Mouse (Mus musculus) CD4-positive, CD25-positive, alpha-beta regulatory T cell, adult 4 months (primary cell): Measurements from ENCODE around the gene Poc1a. TPM values are rescaled to one million over a fixed set of nuclear protein-coding genes. Genes with fewer than 3 reads are reported as not detected.

Source experiments
- ATAC-seq: one replicate; pipeline ENCODE4 v1.8.0; 2017
- polyA plus RNA-seq, 2 experiments: library from polyadenylated mRNA; unstranded; fragments of 100-300 nt; shearing (Covaris generic); gene quantifications; one replicate each; pipeline ENCODE4 v1.2.1; 2017

The Poc1a gene
- polyA plus RNA-seq, 2 experiments from 2014 or later = 2.3 to 8.0 TPM

GRCm38 (mm10) chr9:106368112-106368717 lies 87.4 kb downstream of the Poc1a start, which contains the start of gene Dusp7:
Dusp7 (plus strand) TSS chr9:106368632.
- ATAC-seq = peak; percentile 23

DNA sequence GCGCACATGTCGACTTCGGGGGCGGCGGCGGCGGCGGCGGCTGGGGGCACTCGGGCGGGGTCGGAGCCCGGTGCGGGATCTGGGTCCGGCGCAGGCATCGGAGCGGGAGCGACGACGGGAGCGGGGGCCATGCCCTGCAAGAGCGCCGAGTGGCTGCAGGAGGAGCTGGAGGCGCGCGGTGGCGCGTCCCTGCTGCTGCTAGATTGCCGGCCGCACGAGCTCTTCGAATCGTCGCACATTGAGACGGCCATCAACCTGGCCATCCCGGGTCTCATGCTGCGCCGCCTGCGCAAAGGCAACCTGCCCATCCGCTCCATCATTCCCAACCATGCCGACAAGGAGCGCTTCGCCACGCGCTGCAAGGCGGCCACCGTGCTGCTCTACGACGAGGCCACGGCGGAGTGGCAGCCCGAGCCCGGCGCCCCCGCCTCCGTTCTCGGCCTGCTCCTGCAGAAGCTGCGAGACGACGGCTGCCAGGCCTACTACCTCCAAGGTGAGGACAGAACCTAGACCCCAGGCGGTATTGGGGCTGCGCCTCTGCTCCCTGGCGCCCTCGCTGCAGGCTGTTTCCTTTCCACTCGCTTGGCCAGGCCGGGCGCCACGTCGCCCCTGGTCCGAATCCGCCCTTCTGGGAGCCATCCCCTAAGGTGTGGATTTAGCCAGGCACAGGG lies 88.1 kb downstream of the Poc1a start:
- ATAC-seq = no peak

GRCm38 (mm10) chr9:106369801-106370485 lies 89.1 kb downstream of the Poc1a start:
- ATAC-seq = no peak

DNA sequence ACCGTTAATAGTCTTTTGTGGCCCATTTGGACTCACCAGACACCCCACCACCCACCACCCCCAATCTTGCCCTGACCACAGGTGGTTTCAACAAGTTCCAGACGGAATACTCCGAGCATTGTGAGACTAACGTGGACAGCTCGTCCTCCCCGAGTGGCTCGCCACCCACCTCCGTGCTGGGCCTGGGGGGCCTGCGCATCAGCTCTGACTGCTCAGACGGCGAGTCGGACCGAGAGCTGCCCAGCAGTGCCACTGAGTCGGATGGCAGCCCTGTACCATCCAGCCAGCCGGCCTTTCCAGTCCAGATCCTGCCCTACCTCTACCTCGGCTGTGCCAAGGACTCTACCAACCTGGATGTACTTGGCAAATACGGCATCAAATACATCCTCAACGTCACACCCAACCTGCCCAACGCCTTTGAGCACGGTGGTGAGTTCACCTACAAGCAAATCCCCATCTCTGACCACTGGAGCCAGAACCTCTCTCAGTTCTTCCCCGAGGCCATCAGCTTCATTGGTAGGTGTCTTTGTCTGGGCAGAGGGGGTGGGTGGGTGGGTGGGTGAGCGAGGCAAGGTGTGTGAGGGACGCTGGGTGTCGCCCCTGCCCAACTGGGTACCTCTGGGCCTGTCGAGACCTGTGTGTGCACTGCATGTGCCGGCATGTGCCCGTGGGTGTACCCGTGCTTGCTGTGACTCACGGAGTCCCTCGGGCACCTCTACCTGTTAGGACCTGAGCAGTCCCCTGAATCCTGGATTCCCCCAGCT lies 89.9 kb downstream of the Poc1a start:
- ATAC-seq = no peak

- ATAC-seq = no peak
These were observed 90.5 kb downstream of the Poc1a start for GRCm38 (mm10) chr9:106371384-106371671.

GRCm38 (mm10) chr9:106371776-106372175 lies 90.9 kb downstream of the Poc1a start:
- peak; percentile 20 for ATAC-seq

DNA sequence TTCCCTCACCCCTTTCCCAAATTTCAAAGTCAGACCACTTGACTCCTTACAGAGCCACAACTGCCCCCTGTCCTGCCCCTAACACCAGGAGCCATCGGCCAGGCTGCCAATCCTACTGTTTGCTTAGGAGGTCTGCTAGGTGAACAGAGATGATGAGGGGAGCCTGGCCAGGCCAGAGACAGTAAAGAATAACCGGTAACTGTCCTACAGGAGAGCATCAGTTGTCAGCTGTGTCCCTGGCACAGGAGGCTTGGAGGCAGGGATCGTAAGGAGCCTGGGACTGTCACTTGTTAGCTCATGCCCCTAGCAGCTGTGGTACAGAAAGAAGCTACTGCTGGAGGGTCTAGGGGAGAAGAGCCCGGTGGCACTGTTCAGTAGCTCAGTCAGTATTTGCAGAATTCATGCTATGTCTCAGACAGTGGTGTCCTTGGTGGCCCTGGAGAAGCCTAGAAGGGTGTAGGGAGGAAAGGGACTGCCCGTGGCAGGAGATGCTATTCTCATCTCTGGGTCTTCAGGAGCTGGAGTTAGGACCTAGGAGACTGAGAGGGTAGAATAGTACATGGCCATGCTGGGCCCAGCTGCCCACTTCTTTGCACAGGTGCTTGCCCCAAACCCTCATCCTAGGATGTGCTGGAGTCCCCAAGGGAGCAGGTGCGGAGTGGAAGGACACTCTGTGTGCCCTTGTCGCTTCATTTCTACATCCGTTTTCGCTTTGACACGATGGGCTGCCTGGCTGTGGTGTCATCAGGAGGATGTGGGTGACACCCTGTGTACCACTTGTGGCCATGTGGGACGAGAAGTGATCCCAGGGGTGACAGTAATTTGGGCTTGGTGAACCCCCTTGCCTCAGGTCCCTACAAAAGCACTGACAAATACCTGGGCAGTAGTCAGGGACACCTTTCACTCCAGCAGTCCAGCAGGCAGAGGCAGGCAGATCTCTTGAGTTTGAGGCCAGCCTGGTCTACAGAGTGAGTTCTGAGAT lies 91.9 kb downstream of the Poc1a start:
- peak; percentile 78 for ATAC-seq

GRCm38 (mm10) chr9:106373973-106374372 lies 93.1 kb downstream of the Poc1a start:
- no peak for ATAC-seq

- no peak for ATAC-seq
These were observed 96.4 kb downstream of the Poc1a start for GRCm38 (mm10) chr9:106377247-106377646.

DNA sequence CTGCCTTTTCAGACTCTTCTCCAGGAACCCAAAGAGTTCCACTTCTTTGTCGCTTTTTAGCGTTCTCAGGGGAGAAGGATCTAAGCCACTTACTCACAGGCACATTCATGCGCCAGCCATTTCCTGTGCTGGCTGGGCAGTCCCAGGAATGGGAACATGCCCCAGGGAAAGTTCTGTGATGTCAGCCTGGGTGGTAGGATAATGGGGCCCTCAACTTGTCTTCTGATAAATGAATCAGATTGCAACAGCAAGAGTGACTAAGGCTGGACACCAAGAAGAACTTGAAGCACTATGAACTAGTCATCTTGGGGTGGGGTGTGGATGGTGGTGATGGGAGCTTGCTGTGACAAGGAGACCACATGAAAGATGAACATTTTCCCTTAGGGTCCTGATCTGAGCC lies 97.2 kb downstream of the Poc1a start:
- no peak for ATAC-seq

DNA sequence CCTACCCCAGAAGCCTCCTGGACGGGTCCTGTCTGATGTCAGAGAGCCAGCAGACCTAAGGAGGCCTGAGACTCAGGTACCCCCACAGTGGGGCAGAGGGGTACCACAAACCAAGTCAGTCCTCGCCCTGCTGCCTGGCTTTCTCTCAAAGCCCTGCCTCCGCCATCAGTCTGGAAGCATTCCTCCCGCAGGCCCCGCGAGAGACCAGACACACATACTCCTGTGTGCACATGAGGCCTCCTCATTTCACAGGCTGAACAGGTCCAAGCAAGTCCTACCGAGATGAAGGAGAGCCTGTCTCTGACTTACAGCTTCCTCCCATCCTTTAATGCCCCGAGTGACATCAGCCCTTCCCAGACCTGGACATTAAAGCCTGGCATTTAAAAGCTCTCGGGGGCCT lies 97.9 kb downstream of the Poc1a start:
- ATAC-seq = no peak

DNA sequence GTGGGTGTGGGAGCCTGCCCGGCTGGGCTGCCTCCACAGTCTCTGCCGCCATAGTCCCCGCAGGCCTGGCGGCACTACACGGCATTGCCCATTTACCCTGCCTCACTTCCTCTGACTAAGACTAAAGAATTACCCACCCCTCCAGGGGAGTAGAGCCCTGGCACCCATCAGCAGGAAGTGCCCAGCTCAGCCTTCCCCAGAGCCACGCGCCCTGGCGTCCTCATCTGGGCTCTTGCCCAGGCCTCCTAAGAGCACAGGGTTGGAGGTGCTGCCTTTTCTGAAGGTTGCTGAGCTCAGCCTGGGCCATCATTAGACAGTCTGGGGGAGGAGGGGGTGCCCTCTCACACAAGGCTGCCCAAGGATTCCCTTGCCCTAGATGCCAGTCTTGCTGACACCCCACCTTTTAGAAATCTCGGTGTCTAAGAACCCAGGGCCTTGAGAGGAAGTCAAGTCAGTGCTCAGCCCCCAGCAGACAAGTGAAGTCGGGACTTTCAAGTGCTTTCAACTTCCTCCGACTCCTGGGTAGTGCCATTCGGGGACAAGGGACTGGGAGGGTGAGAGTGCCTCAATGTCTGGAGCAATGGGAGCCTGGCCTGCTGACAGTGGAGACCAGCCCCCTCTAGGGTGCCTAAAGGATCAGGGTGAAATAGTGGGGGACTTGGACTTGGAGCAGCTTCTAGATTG lies 105.5 kb downstream of the Poc1a start:
- ATAC-seq = peak; percentile 94

DNA sequence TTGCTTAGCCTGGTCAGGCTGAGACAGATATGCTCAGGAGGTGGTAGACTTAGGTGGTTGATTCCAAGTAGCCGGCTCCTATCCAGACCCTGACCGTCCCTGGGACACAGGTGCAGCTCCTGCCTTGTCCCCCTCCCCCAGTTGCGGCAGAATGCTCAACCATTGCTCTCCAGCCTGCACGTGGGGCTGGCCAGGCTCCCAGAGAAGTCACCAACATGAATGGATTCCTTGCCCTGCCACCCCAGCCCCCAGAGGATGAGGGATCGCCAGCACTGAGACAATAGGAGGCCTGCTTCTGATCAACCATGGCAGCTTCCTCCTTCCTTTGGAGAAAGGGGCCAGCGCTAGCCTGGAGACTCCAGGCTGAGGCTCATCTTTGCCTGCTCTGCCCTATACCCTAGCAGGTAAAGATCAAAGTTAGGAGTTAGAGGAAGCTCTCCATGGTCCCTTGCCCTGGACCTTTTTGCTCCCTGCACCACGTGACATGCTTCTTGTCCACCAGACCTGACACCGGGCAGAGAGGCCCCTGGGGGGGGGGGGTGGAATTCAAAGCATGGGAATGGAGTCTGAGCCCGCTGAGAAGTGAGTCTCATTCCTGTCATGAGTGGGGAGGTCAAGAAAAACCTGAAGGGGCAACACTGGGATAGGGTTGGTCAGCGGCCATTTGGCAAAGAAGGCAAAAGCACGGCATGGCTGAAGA lies 112.1 kb downstream of the Poc1a start:
- ATAC-seq = no peak

DNA sequence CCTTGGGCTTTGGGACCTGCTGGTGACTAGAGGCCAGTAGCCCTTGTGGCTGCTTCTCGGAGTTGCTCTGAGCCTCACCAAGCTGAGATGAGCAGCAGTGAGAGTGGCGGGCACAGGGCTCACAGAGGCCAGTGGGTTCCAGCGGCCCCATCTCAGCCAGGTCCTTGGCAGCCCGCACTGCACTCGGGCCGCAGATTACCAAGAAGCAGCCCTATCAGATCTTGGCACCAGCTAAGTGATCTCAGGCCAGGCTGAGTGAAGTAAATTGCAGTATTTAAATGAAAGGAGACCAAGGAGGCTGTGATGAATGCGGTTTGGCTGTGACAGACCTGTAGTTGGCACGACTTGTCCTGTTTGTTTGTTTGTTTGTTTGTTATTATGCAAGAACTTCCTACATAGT lies 112.7 kb downstream of the Poc1a start:
- ATAC-seq = no peak

DNA sequence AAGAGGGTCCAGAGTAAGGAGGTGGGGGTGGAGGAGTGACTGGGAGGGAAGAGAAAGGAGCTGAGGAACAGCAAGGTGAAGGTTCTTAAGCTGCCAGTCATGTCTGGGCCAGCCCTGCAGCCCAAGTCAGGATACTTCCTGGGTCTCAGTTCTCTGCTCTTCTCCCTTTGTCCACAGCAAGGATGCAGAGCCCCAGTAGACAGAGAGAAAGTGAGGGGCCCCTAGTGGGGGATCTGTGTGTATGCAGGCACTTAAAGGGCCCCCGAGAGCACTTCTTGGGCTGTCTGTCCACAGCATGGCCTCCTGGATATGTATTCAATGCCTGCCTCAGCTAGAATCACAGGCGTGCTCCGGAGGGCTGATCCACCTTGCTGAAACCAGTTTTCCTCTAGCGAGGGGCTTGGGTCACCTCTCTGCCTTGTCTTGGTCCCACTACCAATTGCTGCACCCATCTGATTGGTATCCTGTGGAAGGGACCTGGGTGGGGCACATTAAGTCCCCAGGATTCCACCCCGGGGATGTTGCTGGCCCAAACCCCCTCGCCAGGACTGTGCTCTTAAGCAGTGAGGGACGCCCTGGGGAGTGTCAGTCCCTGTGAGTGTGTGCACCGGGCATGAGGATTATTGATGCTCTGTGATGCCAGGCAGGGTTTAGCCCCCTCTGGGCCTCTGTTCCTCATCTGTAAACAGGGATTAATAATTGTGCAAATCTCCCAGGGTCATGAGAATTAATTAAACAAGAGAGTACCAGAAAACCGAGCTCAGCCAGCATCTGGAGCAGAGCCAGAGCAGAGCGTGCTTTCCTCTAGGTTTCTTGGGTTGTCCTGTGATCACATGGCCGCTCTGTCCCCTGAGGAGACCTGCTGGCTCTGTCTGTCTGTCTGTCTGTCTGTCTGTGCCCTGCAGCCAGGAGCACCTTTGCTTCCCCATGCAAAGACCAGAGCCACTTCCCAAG lies 114.1 kb downstream of the Poc1a start:
- peak; percentile 71 for ATAC-seq

- no peak for ATAC-seq
These were observed 116.9 kb downstream of the Poc1a start for GRCm38 (mm10) chr9:106397733-106398132.

DNA sequence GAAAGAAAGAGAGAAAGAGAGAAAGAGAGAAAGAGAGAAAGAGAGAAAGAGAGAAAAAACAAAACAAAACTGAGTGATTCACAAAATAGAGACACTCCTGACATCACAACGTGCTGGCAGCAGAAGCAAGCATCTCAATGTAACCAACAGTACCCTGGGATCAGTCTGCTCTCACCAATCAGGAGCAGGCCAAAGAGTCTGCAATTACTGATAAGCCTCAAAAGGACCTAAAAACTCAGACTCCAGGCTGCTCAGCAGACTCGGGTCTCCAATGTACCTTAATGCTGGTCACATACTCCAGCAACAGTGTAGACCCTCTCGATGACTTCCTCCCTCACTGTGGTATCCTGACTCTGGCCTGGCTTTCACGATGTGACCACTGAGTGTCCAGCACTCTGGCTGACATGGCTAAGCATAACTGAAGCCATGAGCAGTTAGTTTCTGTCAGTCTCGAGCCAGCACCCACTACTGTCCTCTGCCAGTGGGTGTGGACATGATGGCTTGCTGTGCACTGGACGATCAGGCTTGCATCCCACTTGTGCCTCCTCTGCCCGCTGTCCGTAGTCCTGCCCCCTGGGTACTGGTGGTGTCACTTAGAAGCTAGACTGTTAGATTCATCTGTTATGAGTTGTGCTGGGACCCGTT lies 117.9 kb downstream of the Poc1a start:
- no peak for ATAC-seq

- ATAC-seq = no peak
These were observed 118.9 kb downstream of the Poc1a start for GRCm38 (mm10) chr9:106399808-106400207.
